Mouse (Mus musculus) spleen, adult 12 weeks (tissue): ENCODE data around the gene Olfr1392.
A peak's percentile ranks its signal among the peaks of the same experiment; 100 is the strongest.
"Not testable (repeated sequence)": the region's sequence is repeated elsewhere in the genome, so short reads cannot be mapped to it uniquely, and the experiment has no call there.

Experiments
- DNase-seq: peaks from one replicate; pipeline ENCODE4 v3.0.0; 2022; ENCODE audit warnings: low spot score

Olfr1392 gene

DNA sequence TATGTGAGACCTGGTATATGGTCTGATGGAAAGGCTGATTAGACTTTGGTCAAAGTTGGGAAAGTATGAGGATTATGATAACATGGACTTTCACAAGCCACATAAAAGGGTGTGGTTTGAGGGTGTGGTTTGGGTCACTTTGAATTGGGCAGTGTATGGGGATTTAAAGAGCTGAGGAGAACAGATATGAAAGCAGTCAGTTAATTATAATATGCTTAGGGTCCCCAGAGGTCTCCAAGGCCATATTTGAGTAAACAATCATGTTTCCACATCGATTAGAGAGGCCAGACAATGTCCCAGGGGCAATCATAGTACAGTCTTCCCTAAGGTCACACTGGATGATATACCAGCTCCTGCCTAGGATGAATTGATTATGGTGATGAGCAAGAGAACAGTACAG lies at the start of gene Olfr1392:
TSS of gene Olfr1392 (plus strand) at position 301 of the 400 bp plus-strand sequence.
- DNase-seq = not testable (repeated sequence)

- no peak for DNase-seq
These were observed 49.4 kb upstream of the Olfr1392 start for GRCm38 (mm10) chr11:49235459-49236207.

DNA sequence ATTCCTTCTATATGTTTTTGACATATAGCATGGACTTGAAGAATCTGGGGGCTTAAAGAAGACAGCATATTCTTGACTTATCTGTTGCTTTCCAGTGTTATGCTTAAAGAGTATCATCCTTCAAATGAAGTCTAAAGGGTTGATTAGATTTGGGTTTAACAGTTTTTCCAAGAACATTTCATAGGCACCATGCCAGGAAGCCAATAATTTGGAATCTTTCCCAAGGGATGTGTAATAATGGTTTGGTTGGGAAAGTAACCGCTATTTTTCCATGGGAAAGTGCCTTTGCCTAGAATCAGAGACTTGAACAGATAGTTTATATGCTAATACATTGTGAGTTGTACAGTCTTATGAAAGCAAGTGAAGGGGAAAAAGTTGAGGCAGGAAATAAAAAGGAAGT lies 48.2 kb upstream of the Olfr1392 start:
- no peak for DNase-seq

GRCm38 (mm10) chr11:49237532-49237931 lies 47.5 kb upstream of the Olfr1392 start:
- no peak for DNase-seq

DNA sequence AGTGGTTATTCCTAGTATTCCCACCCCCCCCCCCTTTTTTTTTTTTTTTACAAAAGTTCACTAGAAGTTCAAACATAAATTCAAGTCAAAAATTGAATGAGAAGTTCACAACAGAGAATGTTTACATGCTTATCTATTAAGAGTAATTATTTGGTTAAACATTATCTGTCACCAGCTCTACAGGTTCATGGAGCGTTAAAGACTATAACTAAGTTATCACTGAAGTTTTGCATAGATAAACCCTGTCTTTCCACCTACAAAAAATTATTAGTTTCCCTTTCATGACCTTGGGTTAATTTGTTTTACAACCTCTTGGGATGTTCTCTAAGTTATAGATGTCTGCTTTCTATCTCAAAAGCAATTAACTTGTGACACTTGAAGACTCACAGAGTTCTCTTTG lies 44.8 kb upstream of the Olfr1392 start:
- no peak for DNase-seq

- DNase-seq = no peak
These were observed 44.2 kb upstream of the Olfr1392 start for GRCm38 (mm10) chr11:49240874-49241273.

- DNase-seq = no peak
These were observed 43.6 kb upstream of the Olfr1392 start for GRCm38 (mm10) chr11:49241471-49241870.

DNA sequence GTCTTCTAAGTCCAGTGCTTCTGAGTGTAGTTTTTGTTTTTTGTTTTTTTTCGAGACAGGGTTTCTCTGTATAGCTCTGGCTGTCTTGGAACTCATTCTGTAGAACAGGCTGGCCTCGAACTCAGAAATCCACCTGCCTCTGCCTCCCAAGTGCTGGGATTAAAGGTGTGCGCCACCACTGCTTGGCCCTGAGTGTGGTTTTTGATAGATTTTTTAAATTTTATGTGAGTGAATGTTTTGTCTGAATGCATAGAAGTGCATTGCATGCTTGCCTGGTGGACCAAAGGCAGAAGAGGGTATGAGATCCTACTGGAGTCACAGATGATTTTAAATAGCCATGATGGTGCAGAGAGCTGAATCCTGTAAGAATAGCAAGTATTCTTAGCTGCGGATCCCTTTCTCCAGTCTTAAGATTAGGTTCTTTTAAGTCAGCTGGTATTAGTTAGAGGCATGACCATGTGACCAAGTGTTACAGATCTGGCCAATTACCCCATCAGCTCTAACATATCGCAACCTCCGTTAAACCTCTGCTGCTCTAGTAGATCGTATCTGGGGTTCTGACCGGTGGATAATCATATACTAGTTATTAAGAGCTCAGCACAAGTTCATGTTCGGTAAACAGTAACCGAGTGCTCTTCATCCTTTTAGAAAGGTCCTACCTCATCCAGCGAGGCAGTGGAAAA lies 42.0 kb upstream of the Olfr1392 start:
- DNase-seq = no peak

DNA sequence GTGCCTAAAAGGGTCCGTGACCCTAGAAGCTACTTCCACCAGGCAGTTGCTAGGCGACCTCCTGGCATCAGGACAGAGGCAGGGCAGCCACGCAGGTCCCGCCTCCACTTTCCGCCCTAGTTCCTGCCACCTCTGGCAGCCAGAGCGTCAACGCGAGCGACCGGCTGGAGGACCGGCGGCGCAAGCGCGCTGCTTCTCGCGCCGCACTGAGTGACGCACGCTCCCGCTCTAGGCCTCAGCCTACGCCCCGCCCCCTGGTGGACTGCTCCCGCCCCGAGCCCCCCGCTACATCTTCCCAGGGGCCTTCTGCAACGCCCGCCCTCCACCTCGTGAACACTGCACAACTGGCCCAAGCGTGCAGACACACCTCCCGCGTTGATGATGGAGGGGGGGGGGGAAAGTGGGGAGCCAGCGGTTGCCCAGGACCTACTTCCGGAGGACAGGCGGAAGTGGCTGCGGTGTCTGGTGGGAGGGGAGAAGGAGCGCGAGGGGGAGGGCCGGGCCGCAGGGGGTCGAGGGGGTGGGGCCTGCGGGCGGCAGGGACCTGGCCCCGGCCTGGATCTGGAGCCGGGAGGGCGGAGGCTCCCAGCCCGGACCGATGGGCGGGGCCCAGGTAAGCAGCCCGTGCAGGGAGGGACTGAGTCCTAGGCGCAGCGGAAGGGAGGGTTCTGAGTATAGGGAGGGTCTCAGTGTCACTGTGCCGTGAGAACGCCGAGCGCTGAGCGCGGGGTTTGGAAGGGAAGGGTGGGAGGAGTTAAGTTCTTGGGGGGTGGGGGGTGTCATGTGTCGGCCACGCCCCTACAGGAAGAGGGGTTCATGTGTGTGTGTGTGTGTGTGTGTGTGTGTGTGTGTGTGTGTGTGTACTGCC lies 41.1 kb upstream of the Olfr1392 start, which contains the start of gene Mgat1:
TSS of gene Mgat1 (plus strand) at position 465 of the 868 bp plus-strand sequence.
- DNase-seq = peak; percentile 88

DNA sequence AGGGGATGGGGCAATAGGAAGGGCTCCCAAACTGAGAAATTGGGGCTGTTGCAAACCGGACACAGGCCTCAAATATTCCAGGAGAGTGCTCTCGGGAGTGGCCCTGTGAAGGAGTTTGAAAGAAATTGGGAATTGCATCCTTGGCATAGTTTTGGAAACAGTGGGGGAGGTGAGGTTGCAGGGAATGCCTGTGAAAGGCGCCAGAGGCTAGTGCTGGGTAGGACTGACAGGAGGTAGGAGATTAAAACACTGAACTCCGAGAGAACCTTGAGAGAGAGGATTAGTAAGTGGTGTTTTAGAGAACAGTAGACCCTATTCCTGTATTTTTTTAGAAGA lies 40.5 kb upstream of the Olfr1392 start:
- no peak for DNase-seq

- no peak for DNase-seq
These were observed 39.9 kb upstream of the Olfr1392 start for GRCm38 (mm10) chr11:49245176-49245575.

GRCm38 (mm10) chr11:49245634-49246415 lies 39.3 kb upstream of the Olfr1392 start:
- no peak for DNase-seq

DNA sequence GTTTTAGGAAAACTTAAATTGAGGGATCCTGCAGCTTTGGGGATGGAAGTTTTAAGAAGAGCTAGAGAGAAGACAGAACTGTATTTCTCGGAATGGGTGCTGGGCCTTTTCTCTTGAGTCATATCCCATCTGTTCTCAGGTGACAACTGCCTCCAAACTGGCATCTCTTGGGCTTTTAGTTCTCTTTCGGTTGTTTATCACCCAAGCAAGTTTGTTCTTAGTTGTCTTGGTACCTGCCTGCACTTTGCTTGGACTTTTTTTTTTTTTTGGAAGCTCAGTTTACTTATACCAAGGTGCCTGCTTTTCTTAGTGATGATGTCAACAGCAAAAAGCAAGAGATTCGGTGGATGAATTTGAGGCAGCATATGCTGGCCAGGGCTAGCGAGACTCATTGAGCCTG lies 38.6 kb upstream of the Olfr1392 start:
- DNase-seq = no peak

DNA sequence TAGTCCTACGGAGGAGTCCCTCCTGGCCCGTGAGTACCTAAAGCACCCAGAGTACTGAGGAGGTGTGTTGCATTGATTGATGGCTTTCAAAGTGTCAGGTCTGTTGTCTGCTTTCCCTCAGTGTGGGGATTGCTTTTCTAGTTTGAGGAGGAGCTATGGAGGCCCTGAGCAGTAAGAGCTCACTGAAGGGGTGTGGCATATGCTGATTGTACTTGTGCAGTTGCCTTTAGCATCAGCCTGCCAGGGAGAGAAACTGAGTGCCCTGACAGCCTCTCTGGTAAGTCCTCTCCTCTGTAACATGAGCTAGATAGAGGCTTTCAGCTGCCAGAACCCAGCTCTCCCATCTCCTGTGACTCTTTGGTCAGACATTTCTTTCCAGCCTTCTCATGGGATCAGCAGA lies 37.8 kb upstream of the Olfr1392 start:
- DNase-seq = no peak

DNA sequence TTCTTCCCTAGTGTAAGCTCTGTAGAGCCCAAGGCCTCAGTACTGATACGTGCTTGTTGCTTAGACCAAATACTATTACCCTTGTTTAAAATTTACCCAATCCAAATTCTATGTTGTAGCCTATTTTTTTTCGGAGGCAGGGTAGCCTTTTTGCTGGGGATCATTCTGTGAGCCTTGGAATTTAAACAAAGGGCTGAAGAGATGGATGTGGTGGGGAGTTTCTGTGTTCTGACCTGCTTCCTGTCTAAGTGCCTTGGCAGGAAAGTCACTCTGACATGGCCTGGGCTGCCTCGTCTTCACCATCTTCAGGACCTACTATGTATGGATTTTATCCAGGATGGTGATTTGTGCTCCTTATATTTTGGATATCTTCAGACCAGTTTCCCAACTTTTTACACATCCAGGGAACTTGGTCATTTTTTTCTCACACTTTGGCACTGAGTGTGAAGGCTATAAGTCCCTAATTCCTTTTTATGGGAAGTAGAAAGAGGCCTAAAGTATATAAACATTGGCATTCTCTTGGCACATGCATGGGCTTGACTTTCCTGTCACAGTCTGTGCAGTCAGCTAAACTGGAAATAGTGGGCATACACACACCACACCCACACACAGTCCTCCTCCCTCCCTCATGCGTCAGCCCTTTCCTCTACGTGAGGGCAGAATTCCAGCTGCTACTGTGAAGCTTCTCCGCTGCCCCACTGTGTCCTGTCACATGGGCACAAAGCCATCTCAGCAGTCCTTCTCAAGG lies 36.7 kb upstream of the Olfr1392 start:
- DNase-seq = no peak

- DNase-seq = no peak
These were observed 35.9 kb upstream of the Olfr1392 start for GRCm38 (mm10) chr11:49248974-49249700.

DNA sequence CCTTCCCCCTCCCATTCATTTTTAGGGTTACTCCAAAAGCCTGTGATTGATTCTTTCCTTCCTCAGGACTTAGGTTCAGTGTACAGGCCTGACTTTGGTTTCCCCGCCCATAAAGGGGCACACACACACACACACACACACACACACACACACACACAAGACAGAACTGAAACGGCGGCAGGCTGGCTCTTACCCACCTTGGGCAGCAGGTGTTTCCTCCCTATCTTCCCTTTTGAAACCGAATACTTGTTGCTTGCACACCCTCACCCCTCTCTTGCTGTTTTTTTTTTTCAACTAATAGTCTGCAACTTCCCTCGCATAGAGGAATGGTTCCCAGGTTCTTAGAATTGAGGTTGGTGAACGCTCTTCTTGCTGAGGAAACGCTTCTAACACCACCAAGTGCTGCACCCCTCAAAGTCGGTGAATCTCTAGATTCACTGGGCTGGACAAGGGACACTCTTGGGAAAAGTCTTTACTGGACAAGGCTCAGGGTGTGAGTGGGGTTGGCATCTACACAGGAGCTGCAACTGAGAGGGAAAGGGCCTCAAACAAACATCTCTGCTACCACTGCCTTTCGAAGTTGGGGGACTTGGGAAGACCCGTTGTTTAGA lies 35.2 kb upstream of the Olfr1392 start:
- peak; percentile 48 for DNase-seq

DNA sequence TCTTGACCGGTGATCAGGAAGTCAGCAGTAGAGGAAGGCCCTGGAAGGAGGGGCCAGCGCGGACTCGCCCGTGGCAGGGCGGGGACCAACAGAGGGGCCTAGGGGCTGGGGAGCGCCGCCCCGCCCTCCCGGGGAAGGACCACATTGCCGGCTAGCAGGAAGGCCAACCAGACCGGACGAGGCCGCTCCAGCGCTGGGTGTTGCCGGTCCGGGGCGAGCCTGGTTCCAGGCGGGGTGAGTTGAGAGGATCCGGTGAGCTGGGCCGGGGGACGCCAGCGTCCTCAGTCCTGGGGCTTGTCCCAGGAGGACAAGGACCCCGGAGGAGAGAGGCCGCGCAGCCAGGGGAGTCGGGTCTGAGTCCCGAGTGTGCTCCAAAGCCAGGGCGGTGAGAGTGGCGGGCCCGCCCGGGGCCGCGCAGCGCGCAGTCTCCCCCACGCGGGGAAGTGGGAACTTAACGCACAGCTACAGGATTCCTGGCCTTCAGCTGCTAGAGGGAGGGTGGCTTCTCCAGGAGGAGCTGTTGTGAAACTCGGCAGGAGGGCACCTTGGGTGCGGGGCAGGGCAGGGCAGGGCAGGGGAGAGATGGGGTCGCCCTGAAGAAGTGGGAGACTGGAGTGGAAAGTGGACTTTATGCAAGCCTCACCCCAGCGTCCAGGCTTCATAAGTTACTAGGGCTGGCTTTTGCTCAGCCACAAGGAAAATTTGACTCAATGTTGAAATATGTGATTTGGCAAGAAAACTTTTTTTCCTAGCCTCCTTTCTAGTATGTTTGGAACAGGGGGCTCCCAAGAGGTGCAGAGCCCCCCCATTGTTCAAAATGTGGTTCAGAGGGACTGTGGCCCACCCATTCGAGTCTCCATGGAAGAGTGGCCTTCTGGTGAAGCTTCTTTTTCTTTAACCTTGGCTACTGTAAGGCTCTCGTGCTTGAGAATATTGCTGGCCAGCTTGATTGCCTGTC lies 34.4 kb upstream of the Olfr1392 start:
- DNase-seq = peak; percentile 78

DNA sequence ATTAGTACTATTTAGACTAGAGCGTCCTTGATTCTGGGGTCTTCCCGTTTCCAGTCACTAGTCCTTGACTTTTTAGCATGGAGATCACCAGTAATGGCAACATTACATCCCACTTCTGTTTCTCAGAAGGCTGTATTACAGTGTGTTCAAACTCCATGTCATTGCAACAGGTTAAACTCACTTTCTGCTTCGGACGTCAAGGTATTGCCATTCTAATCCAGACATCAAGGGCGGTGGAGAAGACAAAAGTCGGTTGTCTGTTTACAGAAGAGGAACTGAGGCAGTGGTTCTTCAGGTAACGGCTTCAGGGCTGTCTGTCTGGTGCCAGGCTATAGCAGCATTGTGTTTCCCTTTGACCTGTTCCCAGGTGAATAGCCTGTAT lies 33.7 kb upstream of the Olfr1392 start:
- no peak for DNase-seq
